Mouse (Mus musculus) layer of hippocampus, adult 11-12 months (tissue): ENCODE measurements around the gene Rpa3.

Source experiments
- DNase-seq: peaks from one replicate; pipeline ENCODE4 v3.0.0; 2022; ENCODE audit warnings: low spot score

The Rpa3 gene

GRCm38 (mm10) chr6:8259004-8259666 lies at the start of gene Rpa3, which contains the start of the genes Umad1 and Gm45062:
Rpa3 (minus strand) TSS chr6:8259173.
Umad1 (plus strand) TSS chr6:8259288.
Gm45062 (plus strand) TSS chr6:8259450.
- peak; percentile 99 for DNase-seq

GRCm38 (mm10) chr6:8307878-8308775 lies 49.2 kb upstream of the Rpa3 start:
- DNase-seq = no peak

- DNase-seq = peak; percentile 36
Observed at GRCm38 (mm10) chr6:8299066-8299863, 40.3 kb upstream of the Rpa3 start.

GRCm38 (mm10) chr6:8294048-8294784 lies 35.2 kb upstream of the Rpa3 start:
- DNase-seq = no peak

- DNase-seq = no peak
Observed at GRCm38 (mm10) chr6:8288755-8289580, 30.0 kb upstream of the Rpa3 start.

GRCm38 (mm10) chr6:8286146-8286545 lies 27.2 kb upstream of the Rpa3 start:
- DNase-seq = no peak

- no peak for DNase-seq
Observed at GRCm38 (mm10) chr6:8285401-8285960, 26.5 kb upstream of the Rpa3 start.

GRCm38 (mm10) chr6:8283255-8283654 lies 24.3 kb upstream of the Rpa3 start:
- DNase-seq = no peak

GRCm38 (mm10) chr6:8278426-8279002 lies 19.5 kb upstream of the Rpa3 start:
- no peak for DNase-seq

GRCm38 (mm10) chr6:8276431-8276830 lies 17.5 kb upstream of the Rpa3 start:
- DNase-seq = no peak

GRCm38 (mm10) chr6:8275098-8275497 lies 16.1 kb upstream of the Rpa3 start:
- DNase-seq = peak; percentile 84

GRCm38 (mm10) chr6:8274387-8275054 lies 15.5 kb upstream of the Rpa3 start:
- peak; percentile 25 for DNase-seq

GRCm38 (mm10) chr6:8271047-8271446 lies 12.1 kb upstream of the Rpa3 start:
- no peak for DNase-seq

- no peak for DNase-seq
Observed at GRCm38 (mm10) chr6:8259667-8260044, 683 bp upstream of the Rpa3 start.

- DNase-seq = no peak
Observed at GRCm38 (mm10) chr6:8258316-8258715, 657 bp downstream of the Rpa3 start.

- DNase-seq = no peak
Observed at GRCm38 (mm10) chr6:8228596-8228995, 30.4 kb downstream of the Rpa3 start.

GRCm38 (mm10) chr6:8227035-8227434 lies 31.9 kb downstream of the Rpa3 start:
- DNase-seq = no peak

GRCm38 (mm10) chr6:8210661-8211060 lies 48.3 kb downstream of the Rpa3 start:
- DNase-seq = no peak

- DNase-seq = no peak
Observed at GRCm38 (mm10) chr6:8209866-8210186, 49.1 kb downstream of the Rpa3 start.
